Mouse (Mus musculus): ENCODE data around the gene Izumo1r.
"Not testable (repeated sequence)": the region's sequence is repeated elsewhere in the genome, so short reads cannot be mapped to it uniquely, and the experiment has no call there.

The Izumo1r gene

DNA sequence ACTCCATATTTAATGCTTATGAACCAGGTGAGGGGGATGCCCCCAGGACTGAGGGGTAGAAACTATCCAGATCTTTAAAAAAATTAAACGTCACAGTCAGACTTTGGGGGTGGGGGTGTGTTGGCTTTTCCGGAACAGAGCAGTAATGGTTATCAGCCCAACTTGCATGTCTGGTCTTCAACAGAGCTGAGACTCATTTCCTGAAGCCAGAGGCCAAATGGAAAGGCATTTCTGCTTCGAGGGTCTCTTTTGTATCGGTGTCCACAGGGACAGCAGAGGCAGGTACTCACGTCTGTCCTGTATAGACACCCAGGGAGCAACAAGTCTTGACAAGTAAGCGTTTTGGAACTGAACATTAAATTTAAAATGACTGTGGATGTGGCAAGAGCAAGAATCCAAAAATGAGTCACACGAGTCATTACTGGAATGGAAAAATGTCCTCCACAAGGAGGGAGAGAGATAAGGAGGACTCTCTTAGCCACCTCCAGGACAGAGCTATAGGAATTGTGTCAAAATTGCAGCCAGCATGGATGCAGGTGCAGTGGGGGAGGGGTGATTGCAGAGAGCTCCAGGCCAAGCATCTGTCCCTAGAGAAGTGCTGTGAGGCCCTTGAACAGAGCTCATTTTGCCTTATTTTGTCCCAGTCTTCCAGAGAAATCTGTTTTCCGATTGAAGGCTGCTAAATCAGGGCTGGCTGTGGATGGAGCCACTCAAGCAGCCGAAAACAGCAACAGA is 1.2 kb upstream of the Izumo1r start:
- in situ Hi-C loops (cut with MseI, MboI), result no loop called here

- in situ Hi-C loops (cut with MseI, MboI), result no loop called here
These were observed 743 bp downstream of the Izumo1r start for GRCm38 (mm10) chr9:14903006-14903405.

GRCm38 (mm10) chr9:14902416-14902815 is 1.3 kb downstream of the Izumo1r start:
- in situ Hi-C loops (cut with MseI, MboI), result no loop called here

GRCm38 (mm10) chr9:14901757-14902156 is 2.0 kb downstream of the Izumo1r start:
- in situ Hi-C loops (cut with MseI, MboI), result no loop called here

GRCm38 (mm10) chr9:14897102-14897501 is 6.6 kb downstream of the Izumo1r start:
- in situ Hi-C loops (cut with MseI, MboI), result no loop called here

DNA sequence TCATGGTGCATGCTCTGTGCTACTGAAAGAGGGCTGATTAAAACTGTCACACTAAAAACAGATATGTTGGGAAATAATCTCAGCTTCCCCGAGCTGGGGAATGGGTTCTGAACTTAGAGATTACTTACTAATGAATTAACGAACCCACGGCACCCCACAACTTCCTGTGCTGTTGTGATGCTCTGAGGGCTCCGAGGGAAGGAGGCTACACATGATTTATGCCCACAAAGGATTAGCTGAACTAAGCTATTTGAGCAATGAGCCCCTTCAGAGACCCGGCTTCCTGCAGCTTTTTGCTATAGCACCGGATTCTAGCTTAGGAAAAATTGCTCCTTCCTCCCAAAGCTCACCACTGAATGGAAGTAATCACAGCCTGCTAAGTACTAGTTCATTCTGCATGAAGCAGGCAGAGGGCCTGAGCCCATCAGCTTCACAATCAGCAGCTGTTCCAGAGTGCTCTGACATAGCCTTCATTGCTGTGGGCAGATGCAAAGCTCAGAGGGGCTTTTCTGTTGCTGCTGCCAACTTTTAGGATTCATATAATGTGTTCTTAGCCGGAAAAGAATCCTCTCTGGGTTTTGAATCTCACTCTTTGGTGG is 8.4 kb downstream of the Izumo1r start:
- in situ Hi-C loops (cut with MseI, MboI), result no loop called here

DNA sequence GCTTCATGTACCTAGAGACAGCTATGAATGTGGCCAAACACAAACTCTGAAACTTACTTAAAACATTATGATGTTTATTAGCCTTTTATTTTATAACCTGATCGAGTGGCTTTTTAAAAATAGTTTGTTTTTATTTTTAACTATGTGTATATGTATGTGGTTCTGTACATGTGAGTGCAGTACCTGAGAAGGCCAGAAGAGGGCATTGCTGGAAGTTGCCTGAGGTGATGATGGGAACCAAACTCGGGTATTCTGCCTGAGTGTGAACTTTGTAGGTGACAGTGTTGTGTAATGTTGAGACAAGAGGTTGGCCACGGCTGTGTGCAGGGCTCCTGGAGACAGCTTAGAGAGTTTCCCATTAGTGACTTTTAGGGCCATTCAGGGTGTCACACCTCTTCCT is 9.1 kb downstream of the Izumo1r start:
- in situ Hi-C loops (cut with MseI, MboI), result no loop called here

GRCm38 (mm10) chr9:14893388-14893787 is 10.4 kb downstream of the Izumo1r start:
- in situ Hi-C loops (cut with MseI, MboI), result no loop called here

DNA sequence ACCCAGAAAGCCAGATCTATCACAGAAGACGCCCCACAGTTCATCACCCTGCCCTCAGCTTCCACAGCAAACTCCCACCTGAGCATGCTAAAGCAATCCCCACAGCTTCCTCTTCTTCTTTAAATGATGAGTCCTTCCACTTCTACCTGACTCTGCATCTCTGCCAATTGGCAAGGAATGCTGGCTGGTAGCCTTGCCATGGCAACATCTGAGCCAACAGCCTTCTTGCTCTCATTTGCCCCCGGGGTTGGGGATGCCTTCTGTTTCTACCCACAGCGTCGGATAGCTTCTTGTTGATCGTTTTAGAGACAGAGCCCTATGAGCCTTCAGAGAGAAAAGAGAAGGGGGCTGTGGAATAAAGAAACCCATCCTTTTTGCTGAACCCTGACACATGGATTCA is 11.9 kb downstream of the Izumo1r start:
- in situ Hi-C loops (cut with MseI, MboI), result no loop called here

GRCm38 (mm10) chr9:14890699-14891098 is 13.1 kb downstream of the Izumo1r start:
- in situ Hi-C loops (cut with MseI, MboI), result no loop called here

DNA sequence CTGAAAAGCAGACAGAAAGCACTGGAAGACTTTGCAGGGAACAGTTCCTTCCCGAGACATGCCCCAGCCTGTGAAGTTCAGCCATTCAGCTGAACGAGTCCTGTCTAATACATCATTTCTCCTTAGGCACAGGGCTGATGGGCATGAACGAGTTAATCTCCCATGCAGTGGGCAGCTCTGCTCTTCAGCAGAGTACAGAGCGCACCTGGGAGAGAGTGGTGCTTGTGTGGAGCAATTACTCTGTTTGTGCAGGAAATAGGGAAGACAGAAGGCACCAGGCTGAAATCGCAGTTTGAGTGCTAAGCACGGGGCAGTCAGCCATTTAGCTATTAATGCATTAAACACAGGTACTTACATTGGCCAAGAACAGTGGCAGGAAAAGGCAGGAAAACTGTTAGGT is 15.1 kb downstream of the Izumo1r start:
- in situ Hi-C loops (cut with MseI, MboI), result no loop called here

- in situ Hi-C loops (cut with MseI, MboI), result no loop called here
These were observed 15.9 kb downstream of the Izumo1r start for GRCm38 (mm10) chr9:14887787-14888382.

- in situ Hi-C loops (cut with MseI, MboI), result no loop called here
These were observed 17.8 kb downstream of the Izumo1r start for GRCm38 (mm10) chr9:14885954-14886353.

- in situ Hi-C loops (cut with MseI, MboI), result no loop called here
These were observed 18.6 kb downstream of the Izumo1r start for GRCm38 (mm10) chr9:14885151-14885550.

DNA sequence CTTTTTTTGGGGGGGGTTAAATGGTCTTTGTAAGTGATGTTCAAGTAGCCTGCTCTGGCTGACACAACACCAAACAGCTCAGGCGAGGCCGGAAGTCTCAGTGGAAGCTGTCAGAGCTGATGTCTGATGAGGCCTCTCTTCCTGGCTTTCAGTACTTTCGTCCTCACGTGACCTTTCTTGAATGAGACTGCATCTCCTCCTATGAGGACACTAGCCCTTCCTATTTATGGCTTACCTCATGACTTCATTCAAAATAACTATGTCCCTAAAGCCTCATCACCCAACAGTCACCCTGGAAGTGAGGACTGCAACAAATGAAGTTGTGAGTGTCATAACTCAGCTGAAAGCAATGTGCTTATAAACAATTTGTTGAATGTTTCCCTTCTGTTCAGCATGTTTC is 19.1 kb downstream of the Izumo1r start:
- in situ Hi-C loops (cut with MseI, MboI), result no loop called here

DNA sequence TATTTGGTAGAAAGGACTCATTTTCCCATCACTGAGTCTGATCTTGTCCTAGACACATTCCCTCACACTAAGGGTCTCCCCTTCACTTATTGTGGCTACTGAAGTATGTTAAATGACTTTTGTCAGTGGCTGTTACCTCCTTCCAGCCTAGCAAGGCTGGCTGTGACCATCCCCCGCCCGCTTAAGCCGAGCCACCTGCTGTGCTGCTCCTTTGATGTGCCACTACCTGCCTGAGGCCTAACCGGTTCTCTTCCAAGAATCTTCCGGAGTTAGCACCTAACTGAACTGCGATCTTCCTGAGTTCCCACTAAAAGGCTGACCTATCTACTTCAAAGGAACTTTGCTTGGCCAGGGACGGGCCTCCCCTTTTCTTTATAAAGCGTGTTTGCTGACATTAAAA is 27.2 kb downstream of the Izumo1r start:
- in situ Hi-C loops (cut with MseI, MboI), result not testable (repeated sequence)

DNA sequence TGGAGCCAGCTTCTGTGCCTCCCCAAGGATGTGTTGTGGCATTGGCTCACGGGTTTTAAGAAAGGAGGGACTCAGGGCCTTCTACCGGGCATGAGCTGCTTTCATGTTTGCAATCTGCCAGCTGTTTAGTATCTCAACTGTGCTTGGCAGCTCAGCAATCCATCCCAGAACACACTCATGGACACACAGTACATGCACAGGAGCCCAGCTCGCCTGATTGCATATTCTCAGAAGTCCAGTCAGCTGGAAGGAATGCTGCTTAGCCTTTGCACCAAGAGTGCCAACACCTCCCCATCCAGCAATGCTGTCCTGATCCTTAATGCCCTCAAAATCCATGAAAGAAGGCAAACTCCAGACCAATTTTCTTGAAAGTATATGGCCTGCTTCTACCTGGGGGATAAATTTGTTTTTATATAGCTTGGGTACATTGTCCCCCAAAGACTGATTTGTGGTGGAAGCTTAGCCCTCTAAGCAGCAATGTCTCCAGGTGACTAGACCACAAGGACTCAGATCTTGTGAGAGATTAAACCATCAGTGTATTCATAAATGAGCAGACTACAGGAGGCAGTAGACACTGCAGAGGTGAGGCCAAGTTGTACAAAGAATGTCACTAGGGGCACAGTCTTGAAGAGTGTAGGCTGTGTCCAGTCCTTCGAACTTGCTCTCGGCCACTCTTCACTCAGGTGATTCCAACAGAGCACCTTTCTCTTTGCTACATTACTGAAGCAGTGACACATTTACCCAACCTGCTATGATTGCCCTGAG is 27.8 kb downstream of the Izumo1r start:
- in situ Hi-C loops (cut with MseI, MboI), result no loop called here

DNA sequence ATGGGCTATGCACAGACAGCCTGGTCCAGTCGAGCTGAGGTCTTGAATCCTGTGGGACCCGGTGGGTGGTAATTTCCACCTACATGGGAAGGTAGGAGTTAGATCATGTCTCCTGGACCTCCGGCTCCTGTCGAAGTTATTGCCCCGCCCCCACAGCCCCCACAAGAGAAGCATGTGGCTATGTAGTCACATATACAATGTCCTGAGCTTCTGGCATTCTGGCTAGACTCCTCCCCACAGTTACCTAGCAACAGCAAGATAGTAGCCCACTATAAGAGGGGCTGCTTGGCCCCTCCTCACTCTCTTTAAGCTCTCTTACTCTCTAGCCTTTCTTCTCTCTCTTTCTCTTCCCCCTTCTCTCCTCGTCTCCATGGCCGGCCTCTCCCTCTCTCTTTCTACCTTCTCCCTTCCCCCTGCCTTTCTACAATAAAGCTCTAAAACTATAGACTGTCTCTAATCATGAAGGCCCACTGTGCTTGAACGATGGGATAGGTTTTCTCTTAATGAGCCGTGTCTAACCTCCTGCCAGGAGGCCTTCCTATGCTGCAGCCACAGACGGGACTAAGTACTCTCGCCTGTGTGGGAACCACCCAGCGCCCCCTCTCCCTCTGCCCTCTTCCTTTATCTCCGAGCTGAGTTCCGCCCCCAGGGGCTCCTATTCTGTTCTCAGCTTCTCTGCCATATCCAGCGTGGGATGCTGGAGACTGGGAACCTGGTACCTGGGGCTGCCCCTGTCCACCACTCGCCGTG is 31.4 kb downstream of the Izumo1r start:
- in situ Hi-C loops (cut with MseI, MboI), result no loop called here

GRCm38 (mm10) chr9:14871536-14871935 is 32.2 kb downstream of the Izumo1r start:
- in situ Hi-C loops (cut with MseI, MboI), result no loop called here

- in situ Hi-C loops (cut with MseI, MboI), result no loop called here
These were observed 32.9 kb downstream of the Izumo1r start for GRCm38 (mm10) chr9:14870802-14871201.

GRCm38 (mm10) chr9:14870377-14870776 is 33.4 kb downstream of the Izumo1r start:
- in situ Hi-C loops (cut with MseI, MboI), result no loop called here

DNA sequence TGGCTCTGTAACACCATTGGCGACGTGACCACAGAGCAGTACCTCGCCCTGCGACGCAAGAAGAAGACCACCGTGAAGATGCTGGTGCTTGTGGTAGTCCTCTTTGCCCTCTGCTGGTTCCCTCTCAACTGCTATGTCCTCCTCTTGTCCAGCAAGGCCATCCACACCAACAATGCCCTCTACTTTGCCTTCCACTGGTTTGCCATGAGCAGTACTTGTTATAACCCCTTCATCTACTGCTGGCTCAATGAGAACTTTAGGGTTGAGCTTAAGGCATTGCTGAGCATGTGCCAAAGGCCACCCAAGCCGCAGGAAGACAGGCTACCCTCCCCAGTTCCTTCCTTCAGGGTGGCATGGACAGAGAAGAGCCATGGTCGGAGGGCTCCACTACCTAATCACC is 35.4 kb downstream of the Izumo1r start:
- in situ Hi-C loops (cut with MseI, MboI), result loop anchor here (5.0 to 10.0 kb wide), 2 partner anchors 146 to 149 kb away; no protein-coding TSS in a partner anchor
